Mouse (Mus musculus): ENCODE data around the gene Aym1.
A peak's percentile ranks its signal among the peaks of the same experiment; 100 is the strongest.
"Not testable (repeated sequence)": the region's sequence is repeated elsewhere in the genome, so short reads cannot be mapped to it uniquely, and the experiment has no call there.

Aym1 gene

DNA sequence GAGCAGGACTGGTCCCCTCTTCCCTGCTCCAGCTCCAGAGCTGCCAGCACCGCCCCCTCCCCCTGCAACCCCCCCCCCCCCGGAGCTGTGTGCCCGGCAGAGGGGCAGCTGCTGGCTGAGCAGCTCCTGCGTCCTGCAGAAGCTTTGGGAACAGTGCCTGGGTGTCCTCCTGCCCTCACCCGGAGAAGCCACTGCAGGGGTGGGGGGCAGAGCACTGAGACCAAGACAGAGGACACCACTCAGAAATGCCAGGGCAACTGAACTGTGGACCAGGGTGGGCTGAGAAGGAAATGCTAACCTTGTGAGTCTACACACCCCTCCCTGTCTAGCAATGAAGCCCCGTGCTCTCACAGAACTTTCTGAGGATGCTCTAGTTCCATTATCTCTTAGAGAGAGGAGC lies at the start of gene Aym1:
Aym1 (plus strand) TSS at position 109 of the 400 bp plus-strand sequence.
- no peak for DNase-seq

DNA sequence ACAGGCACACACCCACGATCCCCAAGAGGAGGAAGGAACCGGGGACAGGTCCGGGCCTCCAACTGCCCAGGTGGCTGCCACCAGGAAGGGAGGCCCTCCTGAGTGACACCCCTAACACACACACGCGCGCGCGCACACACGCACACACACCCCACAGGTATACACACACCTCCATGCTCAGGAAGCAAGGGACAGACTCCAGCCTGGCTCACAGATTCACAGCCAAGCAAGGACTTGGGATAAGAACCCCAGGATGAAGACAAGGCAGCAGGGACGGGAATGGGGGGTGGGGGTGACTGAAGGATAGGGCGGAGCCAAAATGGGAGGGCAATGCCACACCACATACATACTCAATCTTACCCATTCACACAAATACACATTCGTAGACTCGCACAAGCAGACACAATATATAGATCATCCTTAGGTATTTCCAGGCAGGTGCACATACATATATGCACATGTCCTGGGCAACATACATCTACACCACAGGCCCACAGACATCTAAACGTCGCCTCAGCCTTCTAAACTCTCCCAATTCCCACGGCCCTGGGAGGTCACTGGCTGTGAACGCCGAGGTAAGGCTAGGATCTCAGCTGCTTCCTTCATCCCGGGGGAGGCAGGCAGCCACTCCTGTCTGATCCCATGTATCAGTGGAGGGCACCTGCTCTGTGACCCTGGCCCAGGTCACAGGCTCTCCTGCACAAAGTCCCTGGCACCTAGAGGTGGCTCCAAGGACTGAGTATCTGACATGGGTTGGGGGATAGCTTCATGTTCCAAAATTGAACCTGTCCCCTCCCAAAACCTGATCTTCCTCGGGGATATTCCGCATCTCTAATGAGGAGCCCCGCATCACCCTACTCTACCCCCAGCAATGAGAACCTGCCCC lies 47.4 kb upstream of the Aym1 start:
- DNase-seq: peak in 1 of 2 experiments; percentile 32

DNA sequence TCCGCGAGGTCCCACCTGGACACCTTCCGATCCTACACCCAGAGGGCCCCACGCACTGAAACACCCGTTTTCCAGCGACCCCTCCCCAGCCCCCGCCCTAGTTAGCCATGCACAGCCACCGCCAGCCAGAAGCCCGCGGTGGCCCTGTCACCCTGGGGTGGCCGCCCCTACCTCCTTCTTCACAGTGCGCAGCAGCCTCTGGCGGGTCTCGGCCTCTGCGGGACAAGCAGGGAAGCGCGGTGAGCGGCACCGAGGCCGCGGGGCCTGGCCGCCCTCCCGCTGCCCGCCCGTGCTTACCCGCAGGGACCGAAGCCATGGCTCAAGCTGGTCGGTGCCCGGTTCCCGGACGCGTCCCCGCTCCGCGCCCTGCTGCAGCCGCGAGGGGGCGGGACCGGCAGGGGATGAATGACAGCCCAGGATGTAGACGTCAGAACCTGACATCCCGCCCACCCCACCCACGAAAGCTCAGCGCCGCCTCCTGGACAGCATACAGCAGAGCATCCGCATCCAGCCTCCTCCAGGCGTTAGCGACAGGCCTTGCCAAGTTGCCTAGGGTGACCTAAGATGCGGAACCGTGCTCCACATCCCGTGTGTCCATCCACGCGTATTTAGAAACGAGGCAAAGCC lies 46.6 kb upstream of the Aym1 start, which contains the start of gene Sgsm1:
Sgsm1 (minus strand) TSS at position 410 of the 627 bp plus-strand sequence.
- peak; percentile 89 to 94 for DNase-seq

DNA sequence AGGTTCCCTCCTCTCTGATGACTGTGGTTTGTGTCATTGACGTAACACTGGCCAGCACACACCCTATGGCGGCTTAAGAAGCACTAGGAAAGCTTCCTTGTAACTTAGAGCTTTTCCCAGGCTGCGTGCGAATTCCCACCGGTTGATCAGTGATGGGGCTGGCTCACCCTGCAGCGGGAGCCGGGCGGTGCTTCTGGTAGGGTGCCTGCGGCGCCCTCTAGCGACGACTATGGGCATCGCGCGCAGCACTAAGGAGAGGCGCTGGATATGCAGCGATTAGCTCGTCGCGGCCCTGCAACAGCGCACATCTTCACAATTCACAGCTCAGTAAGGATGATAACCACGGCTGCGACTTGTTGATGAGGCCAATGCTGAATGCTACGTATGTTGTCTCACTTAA lies 43.1 kb upstream of the Aym1 start:
- DNase-seq: peak; percentile 93

DNA sequence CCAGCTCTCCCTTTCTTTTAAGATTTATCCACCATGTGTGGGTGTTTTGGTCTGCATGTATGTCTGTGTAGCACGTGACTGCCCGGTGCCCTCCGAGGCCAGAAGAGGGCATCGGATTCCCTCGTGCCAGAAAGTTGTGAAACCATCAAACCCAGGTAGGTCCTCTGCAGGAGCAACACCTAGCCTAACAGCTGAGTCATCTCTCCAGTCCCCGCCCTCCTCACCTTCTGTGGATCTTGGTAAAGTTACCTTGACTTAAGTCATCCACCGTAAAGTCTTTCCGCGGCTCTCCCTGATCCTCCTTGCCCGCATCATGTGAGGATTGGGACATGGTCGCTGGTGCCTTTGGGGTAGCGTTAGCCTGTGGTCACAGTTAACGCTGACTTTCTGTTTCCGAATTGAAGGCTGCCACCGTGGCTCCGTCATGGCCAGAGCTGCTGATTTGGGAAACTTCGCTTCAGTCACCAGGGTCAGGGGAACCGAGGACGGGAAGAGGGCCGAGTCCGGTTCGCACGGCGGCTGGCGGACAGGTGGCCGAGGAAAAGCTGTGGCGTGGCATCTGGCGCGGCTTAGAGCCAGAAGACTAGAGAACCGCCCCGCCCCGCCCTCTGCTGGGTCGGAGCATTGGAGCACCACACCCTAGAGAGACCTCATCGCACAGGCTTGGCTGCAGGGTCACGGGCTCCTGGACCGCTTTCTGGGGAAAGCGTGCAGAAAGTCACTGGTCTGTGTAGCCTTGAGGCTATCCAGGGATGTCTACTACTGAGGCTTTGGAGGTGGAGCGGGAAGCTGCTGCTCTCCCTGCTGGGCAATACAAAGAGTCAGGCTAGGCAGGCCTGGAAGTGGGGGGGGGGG lies 33.1 kb upstream of the Aym1 start:
- DNase-seq: peak; percentile 24 to 48

DNA sequence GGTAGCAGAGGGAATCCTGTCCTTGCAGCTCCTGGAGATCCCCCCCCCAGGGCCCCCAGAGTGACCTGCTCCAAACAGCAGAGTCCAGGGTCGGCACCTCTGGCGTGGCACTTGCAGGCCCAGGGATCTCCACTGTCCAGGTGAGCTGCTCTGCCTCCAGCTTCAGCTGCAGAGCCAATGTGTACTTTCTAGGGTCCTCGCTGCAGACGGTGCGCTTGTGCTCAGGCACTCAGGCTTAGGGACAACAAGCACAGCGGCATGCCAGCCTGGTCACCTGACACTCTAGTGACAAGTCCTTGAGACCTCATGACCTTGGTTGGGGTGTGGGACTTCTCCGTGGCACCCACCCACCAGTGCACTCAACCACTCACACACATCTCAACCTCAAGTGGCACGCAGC lies 27.6 kb upstream of the Aym1 start:
- no peak for DNase-seq

DNA sequence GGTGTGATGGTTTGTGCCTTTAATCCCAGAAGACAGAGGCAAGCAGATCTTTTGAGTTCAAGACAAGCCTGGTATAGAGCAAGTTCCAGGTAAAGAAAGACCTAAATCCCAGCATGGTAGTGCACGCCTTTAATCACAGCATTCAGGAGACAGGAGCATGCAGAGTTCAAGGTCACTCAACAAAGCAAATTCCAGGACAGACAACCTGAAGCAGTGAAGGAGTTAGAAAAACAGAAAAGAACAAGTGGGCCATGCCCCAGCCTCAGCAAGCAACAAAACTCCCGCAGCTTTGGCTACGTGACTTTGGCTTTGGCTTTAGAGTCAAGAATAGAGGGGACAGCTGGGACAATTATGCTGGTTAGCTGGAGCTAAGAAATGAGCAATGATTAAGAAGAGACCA lies 26.9 kb upstream of the Aym1 start:
- no peak for DNase-seq

DNA sequence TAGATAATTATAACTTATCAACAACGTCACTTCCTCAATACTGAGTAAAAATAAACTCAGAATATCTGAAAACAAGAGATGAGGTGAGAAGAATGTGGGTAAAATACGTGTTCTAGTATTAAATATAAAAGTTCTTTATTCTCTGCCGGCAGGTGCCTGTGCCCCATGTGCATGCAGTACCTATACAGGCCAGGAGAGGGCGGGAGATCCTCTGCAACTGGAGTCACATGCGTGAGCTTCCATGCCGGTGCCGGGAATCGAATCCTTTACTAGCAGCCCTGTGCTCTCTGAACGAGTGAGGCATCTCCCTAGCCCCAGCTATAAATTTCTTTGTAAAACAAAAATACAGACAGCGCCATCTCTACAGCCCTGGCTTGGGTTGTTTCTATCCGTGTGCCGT lies 24.9 kb upstream of the Aym1 start:
- DNase-seq: peak in 1 of 2 experiments; percentile 36

DNA sequence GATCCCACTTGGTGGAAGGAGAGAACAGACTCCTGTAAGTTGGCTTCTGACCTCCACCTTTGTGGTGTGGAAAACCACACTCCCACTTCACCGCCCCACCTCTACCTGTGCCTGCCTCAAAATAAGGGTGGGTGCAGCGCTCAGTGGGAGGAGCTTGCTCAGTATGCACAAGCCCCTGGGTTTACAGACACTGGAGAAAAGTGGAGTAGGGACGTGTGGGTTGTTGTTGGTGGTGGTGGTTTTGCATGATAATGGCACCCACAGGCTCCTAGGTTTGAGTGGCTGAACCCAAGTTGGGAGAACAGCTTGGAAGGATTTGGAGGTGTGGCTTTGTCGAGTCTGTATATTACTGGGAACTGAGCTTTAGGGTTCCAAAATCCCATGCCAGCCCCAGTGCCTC lies 24.2 kb upstream of the Aym1 start:
- DNase-seq: no peak

DNA sequence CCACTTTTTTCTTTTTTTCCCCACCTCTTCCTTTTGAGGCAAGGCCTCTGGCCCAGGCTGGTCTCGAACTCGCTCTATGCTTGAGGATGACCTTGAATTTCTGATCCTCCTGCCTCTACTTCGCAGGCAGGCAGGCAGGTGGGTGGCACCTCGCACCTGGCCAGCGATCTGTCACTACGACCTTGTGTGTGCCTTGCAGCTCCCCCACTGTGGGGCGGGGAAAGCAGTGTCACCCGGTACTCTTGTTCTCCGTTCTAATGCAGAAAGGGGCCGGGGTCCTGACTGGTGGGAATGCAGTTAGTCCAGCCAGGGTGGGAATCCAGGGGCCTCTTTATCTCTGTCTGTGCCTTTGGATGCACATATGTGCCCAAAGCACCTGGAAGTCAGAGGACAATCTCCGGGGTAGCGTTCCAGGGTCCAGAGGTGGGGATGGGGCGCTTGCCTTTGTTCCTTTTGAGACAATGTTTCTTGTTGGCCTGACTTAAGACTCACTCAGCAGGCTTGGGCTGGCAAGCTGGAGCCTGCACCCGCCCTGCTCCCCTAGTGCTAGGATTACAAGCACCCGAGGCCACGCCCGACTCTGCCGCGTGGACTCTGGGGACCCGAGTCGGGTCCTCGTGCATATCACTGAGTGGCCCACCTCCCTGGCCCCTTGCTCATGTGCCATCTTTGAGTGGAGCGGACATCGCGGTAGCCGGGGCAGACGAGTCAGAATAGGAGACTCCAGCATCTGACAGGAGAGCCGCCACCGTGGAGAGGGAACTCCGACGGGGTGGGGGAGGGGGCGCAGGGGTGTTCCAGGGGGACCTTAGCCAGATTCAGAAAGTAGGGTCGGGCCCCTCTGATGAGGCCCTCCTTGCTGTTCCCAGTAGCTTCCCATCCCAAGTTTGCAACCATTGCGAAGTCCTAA lies 22.2 kb upstream of the Aym1 start:
- no peak for DNase-seq

DNA sequence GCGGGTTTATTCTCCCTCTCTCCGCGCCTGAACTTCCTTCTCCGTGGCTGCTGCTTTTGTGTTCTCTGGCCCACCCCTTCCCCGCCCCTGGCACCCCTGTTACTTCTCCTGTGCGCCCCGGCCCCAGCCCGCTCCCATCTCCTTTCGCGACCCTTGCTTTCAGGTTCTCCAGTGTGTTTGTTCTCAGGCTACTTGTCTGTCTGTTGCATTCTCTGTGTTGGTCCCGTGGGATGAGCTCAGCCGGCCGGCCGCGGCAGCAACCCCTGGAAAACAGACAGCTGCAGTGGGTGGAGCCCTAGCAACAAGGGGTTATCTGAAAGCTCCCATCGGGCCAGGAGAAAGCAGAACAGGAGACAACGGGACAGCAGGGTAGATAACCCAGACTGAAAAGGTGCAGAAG lies 21.4 kb upstream of the Aym1 start:
- DNase-seq: no peak

DNA sequence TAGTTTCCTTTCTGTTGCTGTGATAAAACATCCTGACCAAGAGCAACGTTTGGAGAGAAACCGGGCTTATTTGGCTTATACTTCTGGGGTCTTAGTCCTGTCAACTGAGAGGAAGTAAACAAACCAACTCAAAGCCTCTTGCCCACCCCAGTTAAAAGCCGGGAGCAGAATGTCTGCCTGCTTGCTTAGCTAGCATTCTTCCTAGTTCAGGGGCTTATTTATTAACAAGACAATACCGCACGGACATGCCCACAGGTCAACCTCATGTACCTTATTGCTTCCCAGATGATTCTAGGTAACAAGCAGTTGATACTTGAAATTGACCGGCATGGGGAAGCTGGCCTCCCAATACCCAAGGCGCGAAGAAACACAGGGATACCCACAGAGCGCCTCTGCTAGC lies 20.8 kb upstream of the Aym1 start:
- DNase-seq: no peak

DNA sequence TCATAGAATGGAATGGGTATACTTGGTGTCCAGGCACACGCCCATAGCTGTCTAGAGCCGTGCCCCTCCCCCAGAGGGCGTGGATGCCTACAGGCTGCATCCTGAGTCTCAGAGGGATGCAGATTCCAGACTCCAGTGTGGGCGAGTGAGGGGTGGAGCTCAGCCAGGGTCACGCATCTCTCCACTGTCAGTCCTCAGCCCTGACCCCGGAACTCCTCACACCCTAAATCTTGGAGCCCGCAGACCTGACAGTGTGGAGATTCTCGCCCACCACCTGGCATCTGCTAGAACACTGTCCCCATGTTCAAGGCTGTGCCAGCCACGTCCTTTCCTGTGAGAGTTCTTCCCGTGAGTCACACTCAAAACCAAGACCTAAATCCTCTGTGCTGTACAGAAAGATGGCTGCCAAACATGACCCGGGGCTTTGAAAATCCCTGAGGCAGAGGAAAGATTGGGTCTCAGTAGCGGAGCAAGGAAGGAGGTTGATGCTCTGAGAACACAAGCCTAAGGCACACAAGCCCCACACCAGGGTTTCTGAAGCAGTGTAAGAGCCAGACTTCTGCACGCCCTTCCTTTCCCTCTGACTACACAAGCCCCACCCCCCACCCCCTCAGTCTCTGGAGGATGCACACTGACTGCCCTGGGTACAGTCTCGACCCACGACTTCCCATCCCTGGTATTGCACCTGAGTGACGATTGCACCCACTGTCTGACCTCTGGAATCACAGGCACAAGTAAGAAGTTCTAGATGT lies 12.3 kb upstream of the Aym1 start:
- DNase-seq: no peak

DNA sequence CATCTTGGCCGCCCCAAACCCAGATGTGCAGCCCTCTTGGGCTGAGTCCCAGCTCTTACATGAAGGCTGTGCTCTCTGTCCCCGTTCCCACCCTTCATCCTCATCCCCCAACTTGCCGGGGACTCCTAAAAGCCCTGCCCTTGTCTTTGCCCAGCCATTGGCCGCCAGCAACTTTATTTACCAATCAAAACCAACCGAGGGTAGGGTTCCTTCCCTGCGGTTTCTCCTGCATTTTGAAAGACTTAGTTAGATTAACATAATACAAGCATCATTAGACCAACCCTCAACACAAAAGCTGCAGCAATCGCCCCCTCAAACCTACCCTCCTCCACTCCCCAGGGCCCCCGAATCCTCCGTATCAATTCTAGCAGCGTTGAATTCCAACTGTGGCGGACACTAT lies 11.3 kb upstream of the Aym1 start:
- no peak for DNase-seq

DNA sequence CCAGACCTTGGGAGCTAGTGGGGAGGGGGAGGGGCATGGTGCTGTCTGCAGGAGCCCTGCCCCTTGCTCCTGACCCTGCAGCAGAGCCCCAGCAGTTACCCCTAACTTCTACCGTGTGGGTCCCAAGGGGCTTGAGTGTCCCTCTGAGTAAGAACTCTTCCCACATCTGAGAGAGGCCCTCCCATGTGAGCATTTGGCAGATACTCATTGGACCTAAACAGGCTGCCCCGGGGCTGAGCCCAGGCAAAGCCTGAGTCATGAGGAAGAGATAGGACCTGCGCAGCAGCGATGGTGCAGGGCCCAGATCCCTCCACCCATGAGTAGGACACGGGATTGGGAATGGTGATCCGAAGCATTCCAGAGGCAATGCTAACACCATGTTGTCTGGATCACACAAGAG lies 10.4 kb upstream of the Aym1 start:
- DNase-seq: not testable (repeated sequence)

DNA sequence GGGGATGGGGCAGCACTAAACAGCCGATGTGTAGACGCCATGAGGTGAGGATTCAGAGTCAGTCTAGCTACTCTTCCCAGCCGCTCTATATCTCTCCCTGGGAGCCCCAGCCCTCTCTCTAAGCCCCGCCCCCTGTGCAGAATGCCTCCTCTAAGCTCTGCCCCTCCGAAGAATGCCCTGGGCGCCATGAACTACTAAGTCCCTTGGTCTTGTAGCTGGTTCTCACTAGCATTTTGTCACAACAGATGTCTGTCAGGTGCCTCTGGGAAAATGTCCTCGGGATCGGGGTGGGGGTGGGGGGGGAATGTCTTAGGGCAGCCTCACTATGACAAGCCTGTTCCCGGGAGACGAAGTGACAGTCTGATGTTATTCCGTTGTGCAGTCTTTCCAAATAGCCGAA lies 9.5 kb upstream of the Aym1 start:
- no peak for DNase-seq

DNA sequence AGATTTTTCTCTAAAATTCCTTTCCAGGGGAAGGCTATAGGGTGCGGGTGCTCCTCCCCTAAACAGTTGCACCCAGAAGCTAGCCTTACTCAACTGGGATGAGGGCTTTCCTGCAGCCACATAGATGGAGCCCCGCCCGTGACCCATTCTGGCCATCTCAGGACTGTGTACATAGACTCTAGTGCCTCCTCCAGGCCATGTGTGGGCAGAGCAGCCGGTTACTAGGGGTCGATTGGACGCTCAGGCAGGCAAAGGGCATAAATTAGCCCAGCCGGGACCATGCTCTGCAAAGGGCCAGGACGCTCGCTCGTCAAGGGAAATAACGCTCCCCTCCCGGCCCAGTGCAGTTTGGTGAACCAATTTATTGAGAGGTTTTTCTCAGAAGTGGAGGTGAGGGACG lies 8.5 kb upstream of the Aym1 start:
- DNase-seq: peak; percentile 23 to 39

DNA sequence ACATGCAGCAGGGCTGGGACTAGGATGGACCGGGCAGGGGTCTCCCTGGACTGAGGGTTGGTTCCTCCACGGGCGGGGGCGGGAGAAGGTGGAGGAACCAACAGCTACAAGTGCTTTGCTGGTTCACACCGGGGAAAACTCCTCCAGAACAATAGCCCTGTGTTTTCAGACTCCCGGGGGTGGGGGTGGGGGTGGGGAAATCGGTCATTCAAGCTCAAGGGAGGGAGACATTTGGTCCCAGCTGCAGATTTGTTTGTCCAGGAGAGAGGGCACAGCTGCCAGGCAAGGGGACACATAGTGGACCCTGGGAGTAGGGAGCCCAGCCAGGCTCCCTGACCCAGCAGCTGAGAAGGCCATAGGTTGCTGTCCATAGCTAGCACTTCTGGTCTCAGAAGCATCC lies 7.9 kb upstream of the Aym1 start:
- no peak for DNase-seq

DNA sequence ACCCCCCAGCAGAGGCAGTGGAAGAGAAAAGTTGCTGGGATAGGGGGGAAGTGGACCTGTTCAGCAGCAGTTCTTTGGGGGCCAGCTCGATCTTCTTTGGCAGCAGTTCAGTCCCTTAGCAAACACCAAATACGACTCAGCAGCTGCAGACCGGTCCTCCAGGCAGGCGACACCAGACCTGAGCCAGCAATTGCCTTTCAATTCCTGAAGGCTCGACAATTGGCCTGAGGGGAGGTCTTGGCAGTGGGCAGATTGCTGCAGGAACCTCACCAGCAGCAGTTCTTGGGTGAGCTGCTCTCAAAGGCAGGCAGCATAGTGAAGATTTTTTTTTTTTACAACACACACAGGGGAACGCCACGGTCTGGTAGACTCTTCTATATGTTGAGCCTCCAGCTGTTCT lies 7.3 kb upstream of the Aym1 start:
- DNase-seq: no peak

DNA sequence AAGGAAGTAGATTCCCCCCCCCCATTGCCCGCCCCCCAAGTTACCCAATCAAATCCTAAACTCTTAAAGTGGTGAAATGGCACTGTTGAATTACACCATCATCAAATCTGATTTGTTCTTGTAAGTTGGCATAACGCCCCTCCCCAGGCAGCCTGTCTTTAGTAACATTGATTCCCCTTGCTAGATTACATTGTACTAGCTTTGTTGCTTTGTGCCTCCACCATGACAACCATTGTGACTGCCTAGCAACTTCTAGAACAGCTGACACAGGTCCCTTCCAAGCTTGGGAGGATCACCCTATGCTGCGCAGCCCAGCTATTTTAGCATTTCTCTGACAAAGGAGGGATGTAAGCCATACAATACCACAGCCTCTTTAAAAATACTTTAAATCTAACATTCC lies 5.3 kb upstream of the Aym1 start:
- no peak for DNase-seq

DNA sequence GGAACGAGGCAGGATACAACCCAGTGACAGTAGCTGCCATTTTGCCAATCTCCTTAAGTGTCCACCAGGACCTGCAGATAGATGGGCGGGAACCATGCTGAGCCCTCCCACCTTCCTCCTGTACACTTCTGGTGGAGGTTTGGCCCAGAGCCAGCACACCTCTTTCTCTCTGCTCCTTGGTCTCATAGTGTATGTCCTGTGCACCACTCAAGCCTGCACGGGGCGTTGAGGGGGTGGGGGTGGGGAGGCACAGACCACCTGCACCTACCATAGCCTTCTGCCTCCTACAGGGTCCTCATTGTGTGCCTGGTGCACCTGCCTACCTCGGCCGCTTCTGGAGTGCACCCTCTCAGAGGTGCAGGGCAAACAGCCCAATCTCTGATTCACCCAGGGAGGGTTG lies 4.5 kb upstream of the Aym1 start:
- DNase-seq: no peak

DNA sequence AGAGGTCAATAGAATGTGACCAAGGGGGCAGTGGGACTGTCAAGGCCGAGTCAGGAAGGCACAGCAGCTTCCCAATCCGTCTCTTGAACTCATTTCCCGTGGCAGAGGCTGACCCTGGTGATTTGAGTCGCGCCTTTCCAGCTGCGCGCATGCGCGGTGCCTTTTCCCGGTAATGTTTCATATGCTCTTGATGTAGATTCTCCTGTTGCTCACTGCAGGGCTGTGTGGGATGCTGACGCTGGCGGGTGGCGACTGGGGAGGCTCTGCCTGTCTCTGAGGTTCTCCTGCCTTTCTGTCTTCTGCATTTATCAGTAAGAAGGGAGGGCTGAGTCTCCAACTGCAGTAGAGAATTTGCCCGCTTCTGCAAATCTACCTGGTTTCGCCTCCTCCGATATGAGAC lies 2.8 kb upstream of the Aym1 start:
- no peak for DNase-seq

Measured in cerebellum, postnatal 36 days (tissue).